Mouse (Mus musculus) c-Kit-positive CD71-negative TER-119-negative erythroid progenitor cells, embryonic 14.5 days (primary cell): ENCODE measurements around the gene Teddm1b.
A peak's percentile ranks its signal among the peaks of the same experiment; 100 is the strongest.
"Not testable (repeated sequence)": the region's sequence is repeated elsewhere in the genome, so short reads cannot be mapped to it uniquely, and the experiment has no call there.

Source experiments
- DNase-seq: peaks from one replicate; pipeline ENCODE4 v3.0.0-alpha.2; 2013; ENCODE audit warnings: low read depth

The Teddm1b gene

GRCm38 (mm10) chr1:153874045-153874444 lies at the start of gene Teddm1b:
Teddm1b (plus strand) TSS chr1:153874345.
- DNase-seq: no peak

DNA sequence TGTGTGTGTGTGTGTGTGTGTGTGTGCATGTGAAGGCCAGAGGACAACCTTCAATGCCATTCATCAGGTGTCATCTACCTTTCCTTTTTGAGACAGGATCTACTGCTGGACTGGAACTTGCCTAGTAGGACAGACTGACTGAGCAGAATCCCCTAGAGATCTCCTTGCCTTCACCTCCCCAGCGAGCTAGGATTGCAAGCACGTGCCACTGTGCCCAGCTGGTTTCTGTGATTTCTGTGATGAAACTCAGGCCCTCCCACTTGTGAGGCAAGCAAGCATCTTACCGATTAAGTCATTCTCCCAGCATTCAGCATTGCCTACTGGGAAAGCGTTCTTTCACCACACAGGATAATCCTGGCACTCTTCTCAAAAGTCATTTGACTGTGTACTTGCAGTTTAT lies 43.4 kb upstream of the Teddm1b start:
- DNase-seq: no peak

- no peak for DNase-seq
Measured at GRCm38 (mm10) chr1:153836036-153836435, 38.1 kb upstream of the Teddm1b start.

- DNase-seq: no peak
Measured at GRCm38 (mm10) chr1:153842121-153842740, 31.9 kb upstream of the Teddm1b start.

GRCm38 (mm10) chr1:153844042-153844441 lies 30.1 kb upstream of the Teddm1b start, which contains the start of gene Rgsl1:
Rgsl1 (minus strand) TSS chr1:153844142.
- DNase-seq: no peak

DNA sequence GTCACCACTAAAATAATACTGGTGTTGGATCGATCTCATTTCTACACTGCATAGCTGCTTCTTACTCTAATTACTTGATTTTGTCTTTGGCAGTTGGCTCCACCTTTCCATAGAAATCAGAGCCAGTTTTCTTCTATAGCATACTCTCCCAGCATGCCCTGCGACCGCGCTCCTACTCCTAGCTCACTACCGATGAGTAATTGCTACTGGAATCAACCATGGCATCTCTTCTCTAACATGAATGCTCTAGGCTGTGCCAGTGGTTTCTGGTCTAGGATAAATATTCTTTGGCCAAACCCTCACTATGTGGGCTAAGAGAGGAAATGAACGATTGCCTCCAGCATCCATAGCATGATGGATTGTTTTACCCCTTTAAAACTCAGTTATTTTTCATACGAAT lies 27.7 kb upstream of the Teddm1b start:
- DNase-seq: no peak

DNA sequence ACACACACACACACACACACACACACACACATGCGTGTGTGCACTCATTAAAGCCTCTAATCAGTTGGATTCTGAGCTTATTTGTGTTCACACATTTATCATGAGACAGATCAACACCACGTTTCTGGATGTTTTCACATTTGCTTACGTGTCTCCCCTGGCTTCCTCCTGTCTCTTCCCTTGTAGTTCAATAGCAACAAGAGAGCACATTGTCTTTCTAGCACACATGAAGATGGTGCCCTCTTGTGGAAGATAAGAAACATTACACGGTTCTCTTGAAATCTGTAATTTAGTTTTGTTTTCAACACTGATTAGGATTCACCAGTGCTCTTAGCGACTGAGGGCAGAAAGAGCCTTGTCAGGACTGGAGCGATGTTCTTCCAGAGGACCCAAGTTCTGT lies 27.3 kb upstream of the Teddm1b start:
- DNase-seq: no peak

GRCm38 (mm10) chr1:153852696-153853095 lies 21.4 kb upstream of the Teddm1b start:
- DNase-seq: not testable (repeated sequence)

DNA sequence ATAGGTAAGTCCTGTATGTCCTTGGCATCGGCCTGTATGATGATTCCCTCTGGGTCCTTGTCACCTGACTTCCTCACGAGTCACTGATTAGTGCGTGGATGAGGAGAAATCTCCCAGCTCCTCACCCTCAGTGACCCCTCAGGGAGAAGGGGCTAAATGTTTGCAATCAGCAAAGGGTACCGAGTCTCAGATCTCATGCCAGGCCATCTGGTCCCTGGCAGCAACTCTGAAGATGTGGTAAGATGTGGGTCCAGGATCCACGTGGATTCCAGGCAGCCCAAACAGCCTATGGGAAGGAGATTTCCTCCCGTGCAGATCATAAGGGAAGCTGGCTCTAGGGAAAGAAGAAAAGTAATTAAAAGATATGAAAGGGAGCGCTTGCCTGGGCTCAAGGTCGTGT lies 18.2 kb upstream of the Teddm1b start:
- DNase-seq: no peak

- not testable (repeated sequence) for DNase-seq
Measured at GRCm38 (mm10) chr1:153880391-153880790, 6.2 kb downstream of the Teddm1b start.

GRCm38 (mm10) chr1:153886024-153886633 lies 12.0 kb downstream of the Teddm1b start:
- DNase-seq: no peak

- no peak for DNase-seq
Measured at GRCm38 (mm10) chr1:153890121-153890520, 16.0 kb downstream of the Teddm1b start.

- no peak for DNase-seq
Measured at GRCm38 (mm10) chr1:153891442-153891841, 17.3 kb downstream of the Teddm1b start, which contains the start of gene Teddm1a. Teddm1a (plus strand) TSS chr1:153891742.

DNA sequence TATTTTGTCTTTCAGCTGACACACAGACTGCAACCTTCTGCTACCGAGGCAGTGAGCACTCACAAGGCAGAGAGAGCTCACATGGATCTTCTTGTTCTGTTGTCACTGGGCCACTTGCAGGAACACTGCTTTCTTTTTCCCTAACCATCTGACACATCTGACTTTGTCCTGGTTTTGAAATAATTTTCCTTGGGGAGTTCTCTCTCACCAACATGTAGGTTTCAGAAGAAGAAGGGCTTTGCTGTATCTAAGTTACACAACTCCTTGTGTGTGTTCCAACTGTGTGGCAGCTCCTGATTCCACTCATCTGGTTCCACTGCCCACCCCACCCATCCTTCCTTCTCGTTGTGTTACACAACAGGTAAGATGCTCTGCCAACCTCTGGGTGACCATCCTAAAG lies 19.6 kb downstream of the Teddm1b start:
- DNase-seq: no peak

GRCm38 (mm10) chr1:153894201-153894893 lies 20.2 kb downstream of the Teddm1b start:
- DNase-seq: no peak

- peak; percentile 63 for DNase-seq
Measured at GRCm38 (mm10) chr1:153894979-153895378, 20.8 kb downstream of the Teddm1b start.

DNA sequence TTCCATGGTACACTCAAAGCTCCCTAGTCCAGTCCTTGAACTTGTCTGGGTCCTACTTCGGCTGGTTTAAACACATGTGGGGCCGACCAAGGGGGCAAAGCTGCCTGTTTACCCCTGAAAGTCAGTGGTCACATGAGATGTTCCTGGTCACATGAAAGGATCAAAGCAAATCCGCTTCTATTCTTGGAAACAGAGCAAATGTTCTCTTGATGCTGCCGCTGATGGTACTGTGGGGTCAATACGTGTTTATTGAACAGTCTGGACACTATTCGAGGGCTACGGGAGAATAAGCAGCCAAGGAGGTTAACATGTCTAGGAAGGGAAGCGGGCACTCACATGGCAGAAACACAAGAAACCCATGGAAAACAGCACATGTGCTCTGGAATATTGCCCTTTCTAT lies 23.1 kb downstream of the Teddm1b start:
- DNase-seq: no peak

GRCm38 (mm10) chr1:153898989-153899730 lies 25.0 kb downstream of the Teddm1b start:
- DNase-seq: no peak

DNA sequence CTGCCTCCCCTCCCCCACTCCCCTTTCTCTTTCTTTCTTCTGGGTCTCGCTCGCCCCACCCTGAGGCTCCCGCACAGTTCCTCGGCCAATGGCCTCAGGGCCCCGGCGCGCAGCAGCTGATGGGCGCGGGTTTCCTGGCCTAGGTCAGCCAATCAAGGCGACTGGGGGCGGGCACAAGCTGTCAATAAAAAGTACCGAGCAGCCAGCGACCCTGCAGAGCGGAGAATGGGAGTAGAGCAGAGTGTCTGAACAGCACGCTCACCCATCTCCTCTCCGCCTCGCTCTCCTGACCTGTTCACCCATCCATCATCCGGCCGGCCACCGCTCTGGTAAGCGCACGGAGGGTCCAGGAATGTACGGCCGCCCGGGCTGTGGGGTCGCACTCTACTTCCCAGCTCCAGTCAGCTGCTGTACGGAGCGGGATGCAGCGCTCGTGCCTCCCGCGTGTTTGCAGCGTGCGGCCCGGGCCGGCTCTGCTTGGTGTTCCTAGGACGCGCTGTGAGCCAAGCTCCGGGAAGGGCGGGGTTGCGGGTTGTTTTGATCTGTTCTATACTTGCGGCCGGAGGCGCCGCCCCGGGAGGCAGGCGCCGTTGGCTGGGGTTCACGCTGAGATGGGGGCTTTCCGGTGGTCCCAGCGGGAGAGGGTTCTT lies 25.7 kb downstream of the Teddm1b start, which contains the start of the genes Glul and Teddm2:
Glul (plus strand) TSS at position 214 of the 650 bp plus-strand sequence.
Teddm2 (minus strand) TSS at position 498 of the 650 bp plus-strand sequence.
- DNase-seq: peak; percentile 86

DNA sequence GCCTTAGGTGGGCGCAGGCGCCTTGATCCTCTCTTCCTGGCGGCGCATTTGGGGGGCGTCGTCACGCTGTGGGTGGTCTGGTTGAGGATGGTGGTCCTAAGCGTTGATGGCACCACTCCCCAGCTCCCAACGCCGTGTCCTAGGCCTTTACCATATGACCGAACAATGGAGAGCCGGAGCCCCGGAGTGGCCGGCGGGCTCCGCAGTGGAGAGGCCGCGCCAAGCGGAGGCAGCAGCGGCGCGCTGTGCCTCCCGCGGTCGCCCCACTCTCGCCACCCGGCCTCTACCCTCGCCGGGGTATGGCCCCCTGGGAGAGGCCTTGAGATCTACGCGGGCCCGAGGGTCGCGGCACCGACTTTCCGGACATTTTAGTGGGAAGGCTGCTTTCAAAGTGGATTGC lies 26.2 kb downstream of the Teddm1b start:
- no peak for DNase-seq

DNA sequence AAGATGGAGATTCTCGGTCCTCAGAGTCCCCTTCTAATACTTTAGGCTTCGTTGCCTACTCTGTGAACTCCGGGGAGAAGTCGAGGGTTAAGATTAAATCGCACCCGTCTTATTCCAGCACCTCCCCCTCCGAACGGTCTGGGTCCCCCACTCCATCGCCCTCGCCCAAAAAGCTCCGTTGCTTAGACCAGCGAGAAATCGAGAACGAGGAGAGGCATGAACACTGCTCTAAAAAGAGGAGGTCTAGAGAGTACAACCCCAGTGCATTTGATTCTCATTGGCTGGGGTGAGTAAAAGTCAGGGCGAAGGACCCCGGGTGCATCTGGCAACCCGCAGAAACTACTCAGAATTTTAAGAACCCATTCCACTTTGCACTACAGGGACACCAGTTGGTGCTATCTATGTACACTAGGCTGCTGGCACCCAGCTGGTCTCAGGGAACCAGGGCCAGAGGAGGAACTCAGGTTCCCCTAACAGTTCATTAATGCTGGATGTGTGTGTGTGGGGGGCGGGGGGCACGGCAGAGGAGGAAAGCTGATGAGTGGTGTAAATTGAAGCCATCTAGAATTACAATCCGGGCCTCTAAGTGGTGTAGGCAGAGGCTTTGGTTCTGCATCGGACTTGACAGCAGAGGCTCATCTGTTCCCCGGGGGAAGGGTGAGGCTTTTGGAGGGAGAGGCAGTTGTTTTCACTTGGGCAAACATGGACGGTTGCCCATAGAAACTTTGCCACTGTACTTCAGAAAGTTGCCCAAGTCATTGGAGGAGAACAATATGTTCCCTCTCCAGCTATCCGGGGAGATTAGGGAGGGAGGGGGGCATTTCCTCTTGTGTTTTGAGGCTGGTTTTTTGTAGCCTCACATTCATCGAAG lies 26.9 kb downstream of the Teddm1b start:
- DNase-seq: peak; percentile 31
